Mouse (Mus musculus) heart, embryonic 14.5 days (tissue): Measurements from ENCODE around the gene Cbfa2t3. TPM values are rescaled to one million over a fixed set of nuclear protein-coding genes. Genes with fewer than 3 reads are reported as not detected.

Experiments
- ATAC-seq: fragments of 200-750 bp; cut with Nextera tagmentation; 2 replicates; pipeline ENCODE4 v1.8.0; 2017; ENCODE audit warnings: low read depth, moderate TSS enrichment; ENCODE audit not compliant: insufficient number of reproducible peaks, insufficient read depth, low FRiP score
- H3K27ac ChIP-seq, 2 experiments: fragments of 200-500 bp in 1 of 2; fragments of 300-500 bp in 1 of 2; sonication (generic) in 1 of 2; replicated peaks in 1 of 2; 2 replicates each; pipeline ENCODE4 v1.5.1; 2012 to 2014; ENCODE audit warnings: low read depth in 2 of 2, low read length in 2 of 2, control low read depth in 1 of 2, mild to moderate bottlenecking in 1 of 2, mixed read lengths in 1 of 2; ENCODE audit not compliant: control insufficient read depth in 1 of 2, insufficient read depth in 1 of 2
- H3K27me3 ChIP-seq: fragments of 300-500 bp; sonication (generic); 2 replicates; pipeline ENCODE4 v1.6.1; 2014; ENCODE audit warnings: mild to moderate bottlenecking, low read length, control low read depth; ENCODE audit not compliant: control insufficient read depth, insufficient read depth
- H3K36me3 ChIP-seq: fragments of 300-500 bp; sonication (generic); 2 replicates; pipeline ENCODE4 v1.6.1; 2014; ENCODE audit warnings: mild to moderate bottlenecking, control low read depth, low read length, mixed read lengths; ENCODE audit not compliant: control insufficient read depth, insufficient read depth
- H3K4me1 ChIP-seq, 2 experiments: fragments of 200-500 bp in 1 of 2; fragments of 300-500 bp in 1 of 2; sonication (generic) in 1 of 2; 2 replicates each; pipeline ENCODE4 v1.6.1; 2012 to 2014; ENCODE audit warnings: low read length in 2 of 2, control low read depth in 1 of 2, mixed read lengths in 1 of 2; ENCODE audit not compliant: control insufficient read depth in 2 of 2, insufficient read depth in 2 of 2
- H3K4me2 ChIP-seq: fragments of 300-500 bp; sonication (generic); 2 replicates; pipeline ENCODE4 v1.6.1; 2014; ENCODE audit warnings: mild to moderate bottlenecking, low read length
- H3K4me3 ChIP-seq, 2 experiments: fragments of 200-500 bp in 1 of 2; fragments of 300-500 bp in 1 of 2; sonication (generic) in 1 of 2; 2 replicates each; pipeline ENCODE4 v1.5.1; 2012 to 2014; ENCODE audit warnings: low read length in 2 of 2, mild to moderate bottlenecking in 2 of 2, control low read depth in 1 of 2, low read depth in 1 of 2, moderate library complexity in 1 of 2; ENCODE audit not compliant: control insufficient read depth in 1 of 2, insufficient read depth in 1 of 2
- H3K9ac ChIP-seq: fragments of 300-500 bp; sonication (generic); 2 replicates; pipeline ENCODE4 v1.6.1; 2014; ENCODE audit warnings: mild to moderate bottlenecking, low read length
- H3K9me3 ChIP-seq: fragments of 300-500 bp; sonication (generic); 2 replicates; pipeline ENCODE4 v1.6.1; 2016; ENCODE audit warnings: low read length, control low read depth; ENCODE audit not compliant: control insufficient read depth
- WGBS: fragments of 180-500 bp; shearing (Covaris S2); extraction: QIAGEN DNeasy Blood & Tissue Kit; methylation state at CpG from one replicate; pipeline ENCODE4 v1.1.7; 2014; 5-methylcytosine and 5-hydroxymethylcytosine counted together
- polyA plus RNA-seq: library from polyadenylated mRNA; unstranded; fragments of >200 nt; fragmentation: Nextera tagmentation; extraction: Ambion mirVana; gene quantifications from 2 replicates; pipeline ENCODE4 v1.2.1, GENCODE M21; 2014

Cbfa2t3 gene
- polyA plus RNA-seq, 1 experiment from 2014 or later, result 6.2 TPM

GRCm38 (mm10) chr8:122625811-122626210 lies 73.1 kb downstream of the Cbfa2t3 start:
- ATAC-seq, result no peak
- no peaks in the 10 kb centered on the region for H3K9me3 ChIP-seq
- no peak overlapping the region for H3K9ac ChIP-seq
- H3K36me3 ChIP-seq, result peaks cover 6% of the 10 kb centered on the region; the same call in 1 of the 2 replicates
- 83% methylated on average over 9 of the region's 9 CpGs for WGBS
- peaks cover 3% of the 10 kb centered on the region; the same call in 1 of the 2 replicates for H3K27me3 ChIP-seq
- H3K4me2 ChIP-seq, result no peak overlapping the region
- H3K4me3 ChIP-seq, result no peak overlapping the region
- H3K27ac ChIP-seq, result no peak overlapping the region
- peaks cover 0 to 7% of the 10 kb centered on the region in 2 experiments; a peak in 2 of 4 replicates for H3K4me1 ChIP-seq

GRCm38 (mm10) chr8:122624653-122625052 lies 74.3 kb downstream of the Cbfa2t3 start:
- 66% methylated on average over 5 of the region's 5 CpGs for WGBS
- H3K4me3 ChIP-seq, result no peak overlapping the region
- no peaks in the 10 kb centered on the region for H3K9me3 ChIP-seq
- H3K4me1 ChIP-seq, result peaks cover 0 to 7% of the 10 kb centered on the region in 2 experiments; a peak in 2 of 4 replicates
- H3K27ac ChIP-seq, result 0 out of 4 replicates have a peak overlapping the region, but pooled peaks of 1 of the 2 experiments have one; percentile 19
- H3K9ac ChIP-seq, result no peak overlapping the region
- H3K4me2 ChIP-seq, result no peak overlapping the region
- H3K27me3 ChIP-seq, result peaks cover 3% of the 10 kb centered on the region; the same call in 1 of the 2 replicates
- H3K36me3 ChIP-seq, result no peaks in the 10 kb centered on the region
- ATAC-seq, result no peak

- Histone ChIP-seq H3K4me3 (no peak overlapping the region), H3K9ac (no peak overlapping the region)
- no peak for ATAC-seq
Measured at GRCm38 (mm10) chr8:122623844-122624642, 74.9 kb downstream of the Cbfa2t3 start.

GRCm38 (mm10) chr8:122622727-122623126 lies 76.2 kb downstream of the Cbfa2t3 start, which contains the start of gene Pabpn1l:
Gene Pabpn1l (minus strand): TSS chr8:122622739.
- no peak within 1 kb of the TSS for H3K4me3 ChIP-seq
- peaks cover 3% of the 10 kb centered on the region; the same call in 1 of the 2 replicates for H3K27me3 ChIP-seq
- H3K27ac ChIP-seq, result no peak within 1 kb of the TSS
- no peaks in the 10 kb centered on the region for H3K36me3 ChIP-seq
- no peak within 1 kb of the TSS for H3K4me2 ChIP-seq
- no peak within 1 kb of the TSS for H3K9ac ChIP-seq
- no peak for ATAC-seq
- peaks cover 0 to 10% of the 10 kb centered on the region in 2 experiments; a peak in 2 of 4 replicates for H3K4me1 ChIP-seq
- H3K9me3 ChIP-seq, result no peaks in the 10 kb centered on the region
- WGBS, result 81% methylated on average over 6 of the region's 6 CpGs

More at GRCm38 (mm10) chr8:122623844-122624642, 74.9 kb downstream of the Cbfa2t3 start:
- Histone ChIP-seq H3K36me3 (no peaks in the 10 kb centered on the region), H3K9me3 (no peaks in the 10 kb centered on the region), H3K4me1 (peaks cover 0 to 7% of the 10 kb centered on the region in 2 experiments; a peak in 2 of 4 replicates), H3K27ac (0 out of 4 replicates have a peak overlapping the region, but pooled peaks of 1 of the 2 experiments have one; percentile 19), H3K27me3 (peaks cover 3% of the 10 kb centered on the region; the same call in 1 of the 2 replicates), H3K4me2 (no peak overlapping the region)
- 70% methylated on average over 17 of the region's 17 CpGs for WGBS

GRCm38 (mm10) chr8:122620446-122620845 lies 78.5 kb downstream of the Cbfa2t3 start:
- ATAC-seq, result no peak
- WGBS, result 33% methylated on average over 5 of the region's 5 CpGs
- H3K4me1 ChIP-seq, result peaks cover 2 to 10% of the 10 kb centered on the region in 2 experiments; a peak in 2 of 4 replicates
- no peak overlapping the region for H3K4me2 ChIP-seq
- H3K9ac ChIP-seq, result no peak overlapping the region
- H3K36me3 ChIP-seq, result peaks cover under 1% of the 10 kb centered on the region; the same call in 1 of the 2 replicates
- H3K27me3 ChIP-seq, result no peaks in the 10 kb centered on the region; the same call in 1 of the 2 replicates
- H3K27ac ChIP-seq, result no peak overlapping the region
- H3K9me3 ChIP-seq, result no peaks in the 10 kb centered on the region
- H3K4me3 ChIP-seq, result no peak overlapping the region

GRCm38 (mm10) chr8:122618660-122619378 lies 80.1 kb downstream of the Cbfa2t3 start:
- no peak for ATAC-seq

GRCm38 (mm10) chr8:122617947-122618546 lies 80.9 kb downstream of the Cbfa2t3 start:
- H3K27ac ChIP-seq, result no peak overlapping the region
- WGBS, result 33% methylated on average over 5 of the region's 7 CpGs
- no peak overlapping the region for H3K4me3 ChIP-seq
- H3K9ac ChIP-seq, result no peak overlapping the region
- no peaks in the 10 kb centered on the region for H3K9me3 ChIP-seq
- H3K36me3 ChIP-seq, result peaks cover 18% of the 10 kb centered on the region
- H3K4me1 ChIP-seq, result peaks cover 2 to 3% of the 10 kb centered on the region in 2 experiments; a peak in 1 of 4 replicates
- H3K27me3 ChIP-seq, result no peaks in the 10 kb centered on the region; the same call in 1 of the 2 replicates
- no peak for ATAC-seq
- no peak overlapping the region for H3K4me2 ChIP-seq

More at GRCm38 (mm10) chr8:122618660-122619378, 80.1 kb downstream of the Cbfa2t3 start:
- no peak overlapping the region for H3K4me2 ChIP-seq
- H3K36me3 ChIP-seq, result peaks cover 11% of the 10 kb centered on the region
- no peak overlapping the region for H3K9ac ChIP-seq
- 68% methylated on average over 6 of the region's 6 CpGs for WGBS
- H3K4me1 ChIP-seq, result peaks cover 2 to 3% of the 10 kb centered on the region in 2 experiments; a peak in 2 of 4 replicates
- no peaks in the 10 kb centered on the region for H3K9me3 ChIP-seq
- no peak overlapping the region for H3K4me3 ChIP-seq
- H3K27ac ChIP-seq, result no peak overlapping the region
- H3K27me3 ChIP-seq, result no peaks in the 10 kb centered on the region; the same call in 1 of the 2 replicates
